Mouse (Mus musculus): Measurements from ENCODE around the gene Wscd2. TPM values are rescaled to one million over a fixed set of nuclear protein-coding genes. Genes with fewer than 3 reads are reported as not detected.
A peak's percentile ranks its signal among the peaks of the same experiment; 100 is the strongest.

Gene Wscd2
- polyA plus RNA-seq, 1 experiment from 2014 or later: 2.2 TPM

GRCm38 (mm10) chr5:113600803-113601202 is 110.7 kb downstream of the Wscd2 start:
- WGBS: 58% methylated on average over 4 of the region's 4 CpGs
- H3K4me2 ChIP-seq (ENCODE audit: low read depth, low read length): no peak overlapping the region
- H3K4me3 ChIP-seq (ENCODE audit: low read depth, low read length): no peak overlapping the region
- no peak overlapping the region for H3K9ac ChIP-seq (replicated peaks; ENCODE audit: low read length)
- ATAC-seq (replicated peaks; ENCODE audit: insufficient number of reproducible peaks, low FRiP score, low TSS enrichment, low read depth) (no peak), DNase-seq (ENCODE audit: low spot score) (peak; percentile 55)
- no peak overlapping the region for H3K27ac ChIP-seq (replicated peaks; ENCODE audit: low read depth, low read length)
- H3K9me3 ChIP-seq (replicated peaks; ENCODE audit: control insufficient read depth, low read length): no peaks in the 10 kb centered on the region
- no peaks in the 10 kb centered on the region for H3K4me1 ChIP-seq (ENCODE audit: control insufficient read depth, insufficient read depth, low read length)
- H3K36me3 ChIP-seq (replicated peaks; ENCODE audit: control insufficient read depth, insufficient read depth, low read depth, low read length): no peaks in the 10 kb centered on the region
- H3K27me3 ChIP-seq (ENCODE audit: control insufficient read depth, insufficient read depth, low read length): no peaks in the 10 kb centered on the region

DNA sequence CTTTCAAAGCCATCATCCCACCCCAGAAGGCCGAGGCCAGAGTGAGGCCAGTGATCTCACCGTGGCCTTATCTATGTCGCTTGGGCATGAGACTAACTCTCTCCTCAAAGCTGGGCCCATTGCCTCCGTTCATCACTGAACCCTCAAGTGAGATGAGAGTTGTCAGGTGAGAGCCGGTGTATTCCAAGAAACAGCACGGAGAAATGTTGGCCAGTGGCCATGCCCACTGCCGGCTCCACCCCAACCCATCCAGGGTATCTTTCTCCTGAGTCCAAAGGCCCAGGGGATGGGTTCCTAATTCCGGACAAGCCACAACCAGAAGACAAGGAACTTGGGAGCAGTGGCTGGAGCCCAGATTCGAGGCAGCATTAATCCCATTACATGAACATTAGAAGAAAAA is 113.3 kb downstream of the Wscd2 start:
- no peak for DNase-seq (ENCODE audit: low spot score)
- Histone ChIP-seq H3K27me3 (ENCODE audit: control insufficient read depth, insufficient read depth, low read length) (no peaks in the 10 kb centered on the region), H3K27ac (replicated peaks; ENCODE audit: low read depth, low read length) (no peak overlapping the region), H3K4me1 (ENCODE audit: control insufficient read depth, insufficient read depth, low read length) (no peaks in the 10 kb centered on the region), H3K4me3 (ENCODE audit: low read depth, low read length) (no peak overlapping the region), H3K9me3 (replicated peaks; ENCODE audit: control insufficient read depth, low read length) (no peaks in the 10 kb centered on the region), H3K4me2 (ENCODE audit: low read depth, low read length) (no peak overlapping the region), H3K36me3 (replicated peaks; ENCODE audit: control insufficient read depth, insufficient read depth, low read depth, low read length) (no peaks in the 10 kb centered on the region), H3K9ac (replicated peaks; ENCODE audit: low read length) (no peak overlapping the region)
- WGBS: 82% methylated on average over 9 of the region's 9 CpGs
- ATAC-seq (replicated peaks; ENCODE audit: insufficient number of reproducible peaks, low FRiP score, low TSS enrichment, low read depth): no peak

DNA sequence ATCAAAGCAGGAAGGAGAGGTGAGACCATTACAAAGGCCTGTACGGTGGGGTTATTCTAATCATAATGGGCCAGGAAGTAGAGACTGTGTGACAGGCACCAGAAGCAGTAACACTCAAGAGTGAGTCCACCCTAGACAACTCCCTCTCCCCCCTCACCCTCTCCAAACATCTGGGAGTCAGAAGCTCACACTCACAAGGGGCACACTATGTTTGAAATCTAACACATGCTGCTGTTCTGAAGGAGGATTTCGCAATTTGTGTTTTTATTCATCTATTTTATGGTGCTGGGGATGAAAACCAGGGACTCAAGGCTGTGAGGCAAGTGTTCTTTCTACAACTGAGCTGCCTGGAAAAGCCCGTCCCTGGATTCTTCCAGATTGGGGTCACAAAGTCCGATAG is 114.6 kb downstream of the Wscd2 start:
- H3K27me3 ChIP-seq (ENCODE audit: control insufficient read depth, insufficient read depth, low read length): no peaks in the 10 kb centered on the region
- no peak for DNase-seq (ENCODE audit: low spot score)
- no peak overlapping the region for H3K4me2 ChIP-seq (ENCODE audit: low read depth, low read length)
- no peaks in the 10 kb centered on the region for H3K4me1 ChIP-seq (ENCODE audit: control insufficient read depth, insufficient read depth, low read length)
- H3K27ac ChIP-seq (replicated peaks; ENCODE audit: low read depth, low read length): no peak overlapping the region
- 87% methylated on average over 4 of the region's 4 CpGs for WGBS
- H3K4me3 ChIP-seq (ENCODE audit: low read depth, low read length): no peak overlapping the region
- no peak for ATAC-seq (replicated peaks; ENCODE audit: insufficient number of reproducible peaks, low FRiP score, low TSS enrichment, low read depth)
- H3K36me3 ChIP-seq (replicated peaks; ENCODE audit: control insufficient read depth, insufficient read depth, low read depth, low read length): no peaks in the 10 kb centered on the region
- no peaks in the 10 kb centered on the region for H3K9me3 ChIP-seq (replicated peaks; ENCODE audit: control insufficient read depth, low read length)
- H3K9ac ChIP-seq (replicated peaks; ENCODE audit: low read length): no peak overlapping the region

- Histone ChIP-seq H3K27ac (replicated peaks; ENCODE audit: low read depth, low read length) (no peak overlapping the region), H3K4me3 (ENCODE audit: low read depth, low read length) (no peak overlapping the region), H3K9ac (replicated peaks; ENCODE audit: low read length) (no peak overlapping the region), H3K27me3 (ENCODE audit: control insufficient read depth, insufficient read depth, low read length) (no peaks in the 10 kb centered on the region), H3K4me1 (ENCODE audit: control insufficient read depth, insufficient read depth, low read length) (no peaks in the 10 kb centered on the region), H3K9me3 (replicated peaks; ENCODE audit: control insufficient read depth, low read length) (no peaks in the 10 kb centered on the region), H3K4me2 (ENCODE audit: low read depth, low read length) (no peak overlapping the region), H3K36me3 (replicated peaks; ENCODE audit: control insufficient read depth, insufficient read depth, low read depth, low read length) (no peaks in the 10 kb centered on the region)
- no peak for ATAC-seq (replicated peaks; ENCODE audit: insufficient number of reproducible peaks, low FRiP score, low TSS enrichment, low read depth)
- WGBS: 67% methylated on average over 3 of the region's 3 CpGs
- no peak for DNase-seq (ENCODE audit: low spot score)
Measured at GRCm38 (mm10) chr5:113606121-113606520, 116.0 kb downstream of the Wscd2 start.

DNA sequence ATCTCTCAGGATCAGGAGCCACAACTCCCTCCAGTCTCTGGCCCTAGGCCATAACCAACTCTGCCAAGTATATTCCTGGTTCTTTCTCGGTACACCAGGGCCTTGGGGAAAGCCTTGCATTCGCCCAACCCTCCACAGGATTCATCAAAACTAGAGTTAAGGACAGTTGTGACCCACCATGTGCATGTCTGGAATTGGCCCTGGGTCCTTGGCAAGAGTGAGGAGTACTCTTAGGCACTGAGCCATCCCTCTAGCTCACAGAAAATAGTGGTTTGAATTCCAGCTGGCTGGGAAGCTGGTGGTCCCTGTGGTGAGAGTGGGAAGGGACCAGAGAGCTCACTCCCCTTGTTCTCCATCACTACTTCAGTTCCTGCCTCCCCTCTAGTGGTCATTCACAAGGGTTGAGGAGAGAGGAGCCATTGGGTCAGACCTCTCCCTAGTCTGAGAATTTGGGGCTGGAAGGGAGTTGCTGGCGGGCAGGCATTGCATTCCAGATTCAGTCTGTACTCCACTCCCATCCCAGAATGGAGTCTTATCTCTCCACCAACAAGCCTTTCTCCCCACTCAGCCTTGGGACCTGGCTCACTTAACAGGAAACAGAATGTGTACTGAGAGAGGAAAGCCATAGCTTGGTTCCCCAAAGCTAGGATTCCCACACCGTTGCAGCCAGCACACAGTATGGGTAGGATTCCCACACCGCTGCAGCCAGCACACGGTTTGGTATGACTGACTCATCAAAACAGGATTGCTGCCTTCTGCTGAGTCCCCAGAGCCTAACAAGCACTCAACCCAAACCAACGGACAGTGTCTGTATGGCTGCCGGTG is 117.0 kb downstream of the Wscd2 start:
- H3K9me3 ChIP-seq (replicated peaks; ENCODE audit: control insufficient read depth, low read length): no peaks in the 10 kb centered on the region
- WGBS: 82% methylated on average over 8 of the region's 8 CpGs
- no peaks in the 10 kb centered on the region for H3K4me1 ChIP-seq (ENCODE audit: control insufficient read depth, insufficient read depth, low read length)
- DNase-seq (ENCODE audit: low spot score): no peak
- H3K27me3 ChIP-seq (ENCODE audit: control insufficient read depth, insufficient read depth, low read length): no peaks in the 10 kb centered on the region
- no peak for ATAC-seq (replicated peaks; ENCODE audit: insufficient number of reproducible peaks, low FRiP score, low TSS enrichment, low read depth)
- no peak overlapping the region for H3K27ac ChIP-seq (replicated peaks; ENCODE audit: low read depth, low read length)
- H3K4me3 ChIP-seq (ENCODE audit: low read depth, low read length): no peak overlapping the region
- H3K9ac ChIP-seq (replicated peaks; ENCODE audit: low read length): no peak overlapping the region
- no peaks in the 10 kb centered on the region for H3K36me3 ChIP-seq (replicated peaks; ENCODE audit: control insufficient read depth, insufficient read depth, low read depth, low read length)
- no peak overlapping the region for H3K4me2 ChIP-seq (ENCODE audit: low read depth, low read length)

- H3K4me1 ChIP-seq (ENCODE audit: control insufficient read depth, insufficient read depth, low read length): no peaks in the 10 kb centered on the region
- DNase-seq (ENCODE audit: low spot score): no peak
- H3K9me3 ChIP-seq (replicated peaks; ENCODE audit: control insufficient read depth, low read length): no peaks in the 10 kb centered on the region
- no peak overlapping the region for H3K4me3 ChIP-seq (ENCODE audit: low read depth, low read length)
- no peak overlapping the region for H3K9ac ChIP-seq (replicated peaks; ENCODE audit: low read length)
- H3K27ac ChIP-seq (replicated peaks; ENCODE audit: low read depth, low read length): no peak overlapping the region
- H3K36me3 ChIP-seq (replicated peaks; ENCODE audit: control insufficient read depth, insufficient read depth, low read depth, low read length): no peaks in the 10 kb centered on the region
- no peaks in the 10 kb centered on the region for H3K27me3 ChIP-seq (ENCODE audit: control insufficient read depth, insufficient read depth, low read length)
- 31% methylated on average over 13 of the region's 13 CpGs for WGBS
- ATAC-seq (replicated peaks; ENCODE audit: insufficient number of reproducible peaks, low FRiP score, low TSS enrichment, low read depth): no peak
- no peak overlapping the region for H3K4me2 ChIP-seq (ENCODE audit: low read depth, low read length)
Measured at GRCm38 (mm10) chr5:113607941-113608431, 117.9 kb downstream of the Wscd2 start.

DNA sequence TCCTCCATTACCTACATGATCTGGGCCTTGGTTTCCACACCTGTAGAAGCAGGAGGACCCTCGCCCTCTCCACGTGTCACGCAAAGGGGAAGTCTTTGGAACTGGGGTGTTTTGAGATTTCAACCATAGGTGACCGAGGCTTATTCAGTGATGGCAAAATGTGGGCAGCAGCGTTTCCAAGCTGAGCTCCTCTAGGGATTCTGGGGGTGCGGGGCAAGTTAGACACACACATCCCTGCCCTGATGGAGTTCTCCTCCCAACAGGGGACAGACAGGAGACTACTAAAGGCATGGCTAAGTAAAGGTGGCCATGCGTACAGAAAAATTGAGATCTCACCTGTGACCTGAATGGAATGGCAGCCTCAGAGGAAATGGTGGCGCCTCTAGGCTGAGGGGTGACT is 118.4 kb downstream of the Wscd2 start:
- Histone ChIP-seq H3K27ac (replicated peaks; ENCODE audit: low read depth, low read length) (no peak overlapping the region), H3K4me2 (ENCODE audit: low read depth, low read length) (no peak overlapping the region), H3K4me1 (ENCODE audit: control insufficient read depth, insufficient read depth, low read length) (no peaks in the 10 kb centered on the region), H3K27me3 (ENCODE audit: control insufficient read depth, insufficient read depth, low read length) (no peaks in the 10 kb centered on the region), H3K9ac (replicated peaks; ENCODE audit: low read length) (no peak overlapping the region), H3K4me3 (ENCODE audit: low read depth, low read length) (no peak overlapping the region), H3K36me3 (replicated peaks; ENCODE audit: control insufficient read depth, insufficient read depth, low read depth, low read length) (no peaks in the 10 kb centered on the region), H3K9me3 (replicated peaks; ENCODE audit: control insufficient read depth, low read length) (no peaks in the 10 kb centered on the region)
- ATAC-seq (replicated peaks; ENCODE audit: insufficient number of reproducible peaks, low FRiP score, low TSS enrichment, low read depth) (no peak), DNase-seq (ENCODE audit: low spot score) (no peak)
- WGBS: 84% methylated on average over 8 of the region's 8 CpGs

- H3K4me3 ChIP-seq (ENCODE audit: low read depth, low read length): no peak overlapping the region
- 73% methylated on average over 5 of the region's 5 CpGs for WGBS
- no peak for DNase-seq (ENCODE audit: low spot score)
- no peak overlapping the region for H3K9ac ChIP-seq (replicated peaks; ENCODE audit: low read length)
- H3K4me2 ChIP-seq (ENCODE audit: low read depth, low read length): no peak overlapping the region
- no peaks in the 10 kb centered on the region for H3K27me3 ChIP-seq (ENCODE audit: control insufficient read depth, insufficient read depth, low read length)
- no peaks in the 10 kb centered on the region for H3K9me3 ChIP-seq (replicated peaks; ENCODE audit: control insufficient read depth, low read length)
- no peak overlapping the region for H3K27ac ChIP-seq (replicated peaks; ENCODE audit: low read depth, low read length)
- no peaks in the 10 kb centered on the region for H3K4me1 ChIP-seq (ENCODE audit: control insufficient read depth, insufficient read depth, low read length)
- ATAC-seq (replicated peaks; ENCODE audit: insufficient number of reproducible peaks, low FRiP score, low TSS enrichment, low read depth): no peak
- no peaks in the 10 kb centered on the region for H3K36me3 ChIP-seq (replicated peaks; ENCODE audit: control insufficient read depth, insufficient read depth, low read depth, low read length)
Measured at GRCm38 (mm10) chr5:113609891-113610290, 119.8 kb downstream of the Wscd2 start.
